Mouse (Mus musculus) lung, adult 2 months (tissue): ENCODE results near the gene Setd1a. TPM values are rescaled to one million over a fixed set of nuclear protein-coding genes. Genes with fewer than 3 reads are reported as not detected.

ENCODE experiments used
- DNase-seq: peaks from one replicate; pipeline ENCODE4 v3.0.0; 2022
- H3K4me1 ChIP-seq: fragments of 200-500 bp; 2 replicates; pipeline ENCODE4 v1.6.1; 2011; ENCODE audit warnings: low read length; ENCODE audit not compliant: control insufficient read depth, insufficient read depth
- H3K4me3 ChIP-seq: fragments of 200-500 bp; replicated peaks from 2 replicates; pipeline ENCODE3; 2011; ENCODE audit warnings: low read depth, mild to moderate bottlenecking, control low read depth, low read length; ENCODE audit errors: extremely low read depth
- CTCF ChIP-seq: fragments of 200-500 bp; IDR thresholded peaks from 2 replicates; pipeline ENCODE4 v1.5.1; 2011; ENCODE audit warnings: mild to moderate bottlenecking, low read length, control low read depth; ENCODE audit not compliant: insufficient read depth
- POLR2A ChIP-seq: fragments of 200-500 bp; IDR thresholded peaks from 2 replicates; pipeline ENCODE4 v1.6.1; 2011; ENCODE audit warnings: low read depth, mild to moderate bottlenecking, control low read depth, low read length, borderline replicate concordance; ENCODE audit errors: extremely low read depth
- WGBS: fragments of 180-500 bp; shearing (Covaris S2); methylation state at CpG from one replicate; pipeline ENCODE4 v1.1.7; 2018; 5-methylcytosine and 5-hydroxymethylcytosine counted together
- polyA plus RNA-seq: library from polyadenylated mRNA; depleted of rRNA; stranded (reverse); fragments of >200 nt; gene quantifications from 2 replicates; pipeline ENCODE4 v1.2.3, GENCODE M21; 2012

Gene Setd1a
- polyA plus RNA-seq, 1 experiment, result 15.6 TPM

- Histone ChIP-seq H3K4me1 (peaks cover 6% of the 10 kb centered on the region), H3K4me3 (no peak overlapping the region)
- 88% methylated on average over 13 of the region's 13 CpGs for WGBS
- TF ChIP-seq POLR2A (no peak), CTCF (no peak)
- DNase-seq, result no peak
Measured at GRCm38 (mm10) chr7:127799211-127799610, 22.7 kb downstream of the Setd1a start.

- DNase-seq, result no peak
- WGBS, result 83% methylated on average over 1 of the region's 1 CpGs
- TF ChIP-seq CTCF (no peak), POLR2A (no peak)
- H3K4me1 ChIP-seq, result peaks cover 6% of the 10 kb centered on the region
- no peak overlapping the region for H3K4me3 ChIP-seq
Measured at GRCm38 (mm10) chr7:127799738-127800137, 23.3 kb downstream of the Setd1a start.

DNA sequence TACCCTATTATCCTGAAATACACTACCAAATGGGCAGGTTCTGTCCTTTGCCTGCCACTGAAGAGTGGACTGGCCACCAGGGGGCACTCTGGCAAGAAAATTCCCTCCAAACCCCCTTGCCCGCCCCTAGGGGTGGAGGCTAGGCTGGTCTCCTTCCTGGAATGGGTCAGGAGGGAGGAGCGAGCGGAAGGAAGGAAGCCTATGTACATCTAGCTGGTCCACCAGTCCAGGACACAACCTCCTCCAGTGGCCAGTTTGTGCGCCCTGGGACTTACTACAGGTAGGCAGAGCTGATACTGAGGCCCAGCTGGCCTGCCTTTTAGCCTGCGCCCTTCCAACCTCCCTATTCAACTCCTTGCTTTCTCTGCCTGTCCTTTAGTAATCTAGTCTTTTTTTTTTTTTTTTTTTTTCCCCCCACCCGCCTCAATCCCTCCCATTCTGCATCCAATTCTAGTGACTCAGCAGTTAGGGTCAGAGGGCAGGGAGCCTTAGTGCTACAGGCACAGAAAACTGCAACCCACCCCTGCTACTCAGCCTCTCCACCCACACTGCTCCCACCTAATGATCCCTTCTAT is 24.1 kb downstream of the Setd1a start, which contains the start of gene Hsd3b7:
Gene Hsd3b7, plus strand, starts transcription at position 170 of the 575 bp plus-strand sequence.
- TF ChIP-seq POLR2A (peak; percentile 94; the same call in 1 of the 2 replicates), CTCF (peak; percentile 81)
- H3K4me1 ChIP-seq, result peaks cover 6% of the 10 kb centered on the region
- peak; percentile 92 for DNase-seq
- peak within 1 kb of the TSS; percentile 81 for H3K4me3 ChIP-seq
- WGBS, result 13% methylated on average over 6 of the region's 6 CpGs

- H3K4me3 ChIP-seq, result peak overlapping the region; percentile 81
- whole genome bisulfite sequencing, result 77% methylated on average over 8 of the region's 8 CpGs
- peaks cover 6% of the 10 kb centered on the region for H3K4me1 ChIP-seq
- no peak for DNase-seq
- no peak for TF ChIP-seq POLR2A
- TF ChIP-seq CTCF, result no peak
Measured at GRCm38 (mm10) chr7:127801010-127801621, 24.6 kb downstream of the Setd1a start.

- DNase-seq, result no peak
- peaks cover 6% of the 10 kb centered on the region for H3K4me1 ChIP-seq
- H3K4me3 ChIP-seq, result no peak overlapping the region
- TF ChIP-seq POLR2A (no peak), CTCF (no peak)
- 89% methylated on average over 17 of the region's 17 CpGs for WGBS
Measured at GRCm38 (mm10) chr7:127802313-127802712, 25.8 kb downstream of the Setd1a start.

- no peak for DNase-seq
- Histone ChIP-seq H3K4me1 (no peaks in the 10 kb centered on the region), H3K4me3 (no peak overlapping the region)
- TF ChIP-seq CTCF, result no peak
- TF ChIP-seq POLR2A, result no peak
- WGBS, result 69% methylated on average over 5 of the region's 5 CpGs
Measured at GRCm38 (mm10) chr7:127808821-127809220, 32.4 kb downstream of the Setd1a start.

DNA sequence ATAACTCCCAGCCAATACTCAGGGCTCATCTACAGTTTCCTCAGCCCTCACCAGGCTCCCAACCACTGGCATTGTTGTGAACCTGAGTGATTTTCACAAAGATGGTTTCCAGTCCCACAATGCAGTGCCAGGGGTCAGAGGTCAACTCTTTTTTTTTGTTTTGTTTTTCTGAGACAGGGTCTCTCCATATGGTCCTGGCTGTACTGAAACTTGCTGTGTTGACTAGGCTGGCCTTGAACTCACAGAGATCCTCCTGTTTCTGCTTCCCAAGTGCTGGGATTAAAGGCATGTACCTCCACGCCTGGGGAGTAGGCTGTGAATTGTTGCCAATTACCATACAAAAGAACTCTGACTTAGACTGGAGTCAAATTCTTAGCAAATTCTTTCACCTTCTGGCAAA is 33.4 kb downstream of the Setd1a start:
- Histone ChIP-seq H3K4me3 (no peak overlapping the region), H3K4me1 (no peaks in the 10 kb centered on the region; the same call in 1 of the 2 replicates)
- WGBS, result 88% methylated on average over 1 of the region's 1 CpGs
- TF ChIP-seq POLR2A (no peak), CTCF (no peak)
- DNase-seq, result no peak

GRCm38 (mm10) chr7:127810650-127811049 is 34.2 kb downstream of the Setd1a start:
- H3K4me1 ChIP-seq, result no peaks in the 10 kb centered on the region; the same call in 1 of the 2 replicates
- no peak overlapping the region for H3K4me3 ChIP-seq
- WGBS, result 80% methylated on average over 10 of the region's 10 CpGs
- no peak for DNase-seq
- no peak for TF ChIP-seq POLR2A
- TF ChIP-seq CTCF, result no peak

GRCm38 (mm10) chr7:127811240-127811639 is 34.8 kb downstream of the Setd1a start:
- Histone ChIP-seq H3K4me3 (no peak overlapping the region), H3K4me1 (no peaks in the 10 kb centered on the region; the same call in 1 of the 2 replicates)
- TF ChIP-seq POLR2A (no peak), CTCF (no peak)
- no peak for DNase-seq
- 73% methylated on average over 4 of the region's 4 CpGs for WGBS

DNA sequence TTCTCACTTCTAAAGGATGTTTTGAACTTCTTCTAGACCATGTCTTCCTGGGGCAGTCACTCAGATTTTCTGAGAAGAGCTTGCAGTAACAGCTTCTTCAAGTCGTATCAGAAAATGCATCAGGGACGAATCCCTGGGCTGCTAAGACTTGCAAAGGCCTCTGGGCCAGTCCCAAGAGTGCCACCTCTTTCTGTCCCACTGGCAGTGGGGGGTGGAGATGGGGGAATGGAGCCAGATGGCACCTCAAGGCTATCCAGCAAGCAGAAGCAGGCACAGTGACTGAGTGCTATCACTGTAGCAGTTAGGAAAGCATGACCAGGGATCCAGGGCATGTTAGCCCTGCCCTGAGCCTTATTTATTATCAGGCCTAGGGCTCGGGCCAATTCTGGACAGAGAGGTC is 35.8 kb downstream of the Setd1a start:
- 80% methylated on average over 3 of the region's 3 CpGs for WGBS
- H3K4me1 ChIP-seq, result no peaks in the 10 kb centered on the region; the same call in 1 of the 2 replicates
- DNase-seq, result no peak
- H3K4me3 ChIP-seq, result no peak overlapping the region
- TF ChIP-seq CTCF (no peak), POLR2A (no peak)
